Comparison of ENCODE assay signal across 7 mouse cellular contexts in the genomic region with DNA sequence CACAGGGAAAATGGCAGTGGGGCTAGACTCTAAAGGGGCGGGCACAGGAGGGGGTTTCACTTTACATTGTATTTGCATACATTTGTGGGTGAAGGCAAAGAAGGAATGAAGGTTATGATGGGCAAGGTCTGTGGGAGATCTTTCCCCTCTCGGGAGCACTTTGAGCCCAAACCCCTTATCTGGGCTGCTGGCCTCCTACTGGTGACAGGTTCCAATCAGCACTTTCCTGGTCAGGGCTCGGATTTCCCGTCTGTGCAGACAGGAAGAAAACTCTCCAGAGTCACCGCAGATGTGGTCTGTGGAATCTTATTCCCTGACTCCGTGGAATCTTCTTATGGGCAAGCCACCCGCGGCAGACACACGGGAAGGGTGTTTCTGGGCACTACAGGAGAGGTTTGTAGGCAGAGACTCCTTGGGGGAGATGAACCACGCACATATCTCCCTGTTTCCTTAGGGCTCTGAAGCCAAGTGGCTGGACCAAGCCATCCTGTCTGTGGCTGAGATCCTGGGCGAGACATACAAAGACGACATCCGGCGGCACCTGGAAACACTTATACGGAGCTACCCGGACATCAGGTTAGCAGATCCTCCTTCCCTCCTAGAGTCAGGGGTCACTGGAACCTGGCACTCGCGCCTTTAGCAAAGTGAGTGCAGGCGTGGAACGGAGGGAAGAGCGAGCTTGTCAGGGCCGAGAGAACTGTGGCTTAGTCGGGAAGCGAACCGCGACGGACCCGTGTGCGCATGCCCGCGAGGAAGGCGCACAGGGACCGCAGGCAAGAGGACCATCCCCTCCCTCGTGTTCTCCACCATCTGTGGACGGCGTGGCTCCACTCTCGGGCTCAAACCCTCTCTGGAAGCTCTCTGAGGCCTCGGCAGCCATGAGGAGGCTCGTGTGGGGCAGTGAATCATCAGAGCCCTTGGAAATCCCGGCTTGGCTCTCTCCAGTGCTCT. TPM values are rescaled to one million over a fixed set of nuclear protein-coding genes. Genes with fewer than 3 reads are reported as not detected.
DNase-seq lines count a peak whose midpoint lies in the region; ATAC-seq lines count a peak whose summit lies in the region.

No protein-coding gene starts in this region.

- peak overlapping the region; percentile 42; the same call in 1 of the 2 replicates for H3K27ac ChIP-seq in embryonic facial prominence, embryonic 12.5 days
- peak overlapping the region; percentile 68 for H3K27ac ChIP-seq in heart, embryonic 15.5 days
- no peak overlapping the region for H3K27ac ChIP-seq in midbrain, embryonic 12.5 days (replicated peaks)

- no peaks in the 10 kb centered on the region for H3K36me3 ChIP-seq in embryonic facial prominence, embryonic 12.5 days
- H3K36me3 ChIP-seq in heart, embryonic 15.5 days, result no peaks in the 10 kb centered on the region
- H3K36me3 ChIP-seq in midbrain, embryonic 12.5 days, result no peaks in the 10 kb centered on the region

- peaks cover 58% of the 10 kb centered on the region for H3K27me3 ChIP-seq in embryonic facial prominence, embryonic 12.5 days
- H3K27me3 ChIP-seq in heart, embryonic 15.5 days, result peaks cover 57% of the 10 kb centered on the region
- H3K27me3 ChIP-seq in midbrain, embryonic 12.5 days, result peaks cover 99% of the 10 kb centered on the region

- H3K4me2 ChIP-seq in embryonic facial prominence, embryonic 12.5 days (replicated peaks), result peak overlapping the region; percentile 61
- peak overlapping the region; percentile 80 for H3K4me2 ChIP-seq in heart, embryonic 15.5 days
- peak overlapping the region; percentile 70 for H3K4me2 ChIP-seq in midbrain, embryonic 12.5 days (replicated peaks)

- ATAC-seq in embryonic facial prominence, embryonic 12.5 days (ENCODE audit: insufficient number of reproducible peaks, insufficient read depth, low FRiP score, low TSS enrichment), result no peak
- ATAC-seq in heart, embryonic 15.5 days (replicated peaks; ENCODE audit: insufficient number of reproducible peaks, insufficient read depth, low FRiP score, low read depth), result peak; percentile 16; the same call in 1 of the 2 replicates
- ATAC-seq in midbrain, embryonic 12.5 days (ENCODE audit: low FRiP score, low read depth), result no peak

- peak overlapping the region; percentile 48 for H3K9ac ChIP-seq in embryonic facial prominence, embryonic 12.5 days
- peak overlapping the region; percentile 52 for H3K9ac ChIP-seq in heart, embryonic 15.5 days
- peak overlapping the region; percentile 53 for H3K9ac ChIP-seq in midbrain, embryonic 12.5 days (replicated peaks)

- peak; percentile 56 for DNase-seq in thymus, postnatal 4 days
- no peak for DNase-seq in thymus, postnatal 36 days
- DNase-seq in kidney, postnatal 36 days, result peak; percentile 48 to 77
- no peak for DNase-seq in layer of hippocampus, adult 11-12 months (ENCODE audit: low spot score)

- no peaks in the 10 kb centered on the region for H3K9me3 ChIP-seq in embryonic facial prominence, embryonic 12.5 days
- H3K9me3 ChIP-seq in heart, embryonic 15.5 days (replicated peaks), result no peaks in the 10 kb centered on the region
- no peaks in the 10 kb centered on the region for H3K9me3 ChIP-seq in midbrain, embryonic 12.5 days

- peaks cover 44% of the 10 kb centered on the region for H3K4me1 ChIP-seq in embryonic facial prominence, embryonic 12.5 days
- H3K4me1 ChIP-seq in heart, embryonic 15.5 days (replicated peaks), result peaks cover 62% of the 10 kb centered on the region
- peaks cover 18% of the 10 kb centered on the region; the same call in 1 of the 2 replicates for H3K4me1 ChIP-seq in midbrain, embryonic 12.5 days

- peak overlapping the region; percentile 35 for H3K4me3 ChIP-seq in embryonic facial prominence, embryonic 12.5 days
- H3K4me3 ChIP-seq in heart, embryonic 15.5 days, result peak overlapping the region; percentile 50
- peak overlapping the region; percentile 41 for H3K4me3 ChIP-seq in midbrain, embryonic 12.5 days

- under 1% methylated on average over 40 of the region's 40 CpGs for WGBS in embryonic facial prominence, embryonic 12.5 days
- WGBS in heart, embryonic 15.5 days, result 1% methylated on average over 40 of the region's 40 CpGs
- WGBS in midbrain, embryonic 12.5 days, result under 1% methylated on average over 40 of the region's 40 CpGs

RNA-seq across cellular contexts. Expression of a gene that starts 12.4 kb away (rescaled TPM):
- 8.0 and 8.9 TPM in 2 replicates for polyA plus RNA-seq in embryonic facial prominence, embryonic 12.5 days (2016; fragmentation: Nextera tagmentation; extraction: Ambion mirVana)
- polyA plus RNA-seq in heart, embryonic 15.5 days (2015; fragmentation: Nextera tagmentation; extraction: Ambion mirVana), result 8.0 and 15.1 TPM in 2 replicates
- polyA plus RNA-seq in midbrain, embryonic 12.5 days (2016; fragmentation: Nextera tagmentation; extraction: Ambion mirVana), result 2.7 and 4.1 TPM in 2 replicates

RNA-seq across cellular contexts. Expression of a gene that starts 13.0 kb away (rescaled TPM):
- 6.2 and 6.3 TPM in 2 replicates for polyA plus RNA-seq in embryonic facial prominence, embryonic 12.5 days (2016; fragmentation: Nextera tagmentation; extraction: Ambion mirVana)
- polyA plus RNA-seq in heart, embryonic 15.5 days (2015; fragmentation: Nextera tagmentation; extraction: Ambion mirVana), result 4.8 and 8.1 TPM in 2 replicates
- polyA plus RNA-seq in midbrain, embryonic 12.5 days (2016; fragmentation: Nextera tagmentation; extraction: Ambion mirVana), result 1.2 and 1.5 TPM in 2 replicates

RNA-seq across cellular contexts. Expression of a gene that starts 22.6 kb away (rescaled TPM):
- 0.60 and 1.2 TPM in 2 replicates for polyA plus RNA-seq in embryonic facial prominence, embryonic 12.5 days (2016; fragmentation: Nextera tagmentation; extraction: Ambion mirVana)
- 0.45 and 1.6 TPM in 2 replicates for polyA plus RNA-seq in heart, embryonic 15.5 days (2015; fragmentation: Nextera tagmentation; extraction: Ambion mirVana)
- 0.47 TPM in 1 of 2 replicates, not detected in the other for polyA plus RNA-seq in midbrain, embryonic 12.5 days (2016; fragmentation: Nextera tagmentation; extraction: Ambion mirVana)

RNA-seq across cellular contexts. Expression of a gene that starts 51.7 kb away (rescaled TPM):
- 35.0 and 41.8 TPM in 2 replicates for polyA plus RNA-seq in embryonic facial prominence, embryonic 12.5 days (2016; fragmentation: Nextera tagmentation; extraction: Ambion mirVana)
- 20.1 and 26.7 TPM in 2 replicates for polyA plus RNA-seq in heart, embryonic 15.5 days (2015; fragmentation: Nextera tagmentation; extraction: Ambion mirVana)
- 39.4 and 40.5 TPM in 2 replicates for polyA plus RNA-seq in midbrain, embryonic 12.5 days (2016; fragmentation: Nextera tagmentation; extraction: Ambion mirVana)

RNA-seq across cellular contexts. Expression of a gene that starts 56.4 kb away (rescaled TPM):
- polyA plus RNA-seq in embryonic facial prominence, embryonic 12.5 days (2016; fragmentation: Nextera tagmentation; extraction: Ambion mirVana), result 24.4 and 28.1 TPM in 2 replicates
- 2.0 and 5.2 TPM in 2 replicates for polyA plus RNA-seq in heart, embryonic 15.5 days (2015; fragmentation: Nextera tagmentation; extraction: Ambion mirVana)
- polyA plus RNA-seq in midbrain, embryonic 12.5 days (2016; fragmentation: Nextera tagmentation; extraction: Ambion mirVana), result 2.3 and 3.5 TPM in 2 replicates

Comparison
In these comparisons a context has a peak if more than half of its experiments do, and no peak if none do; other contexts are left out.
1. DNase-seq: peak in thymus, postnatal 4 days (single experiment) and kidney, postnatal 36 days (2 of 2); none in thymus, postnatal 36 days (0 of 2) and layer of hippocampus, adult 11-12 months (single experiment).
2. Peak in every context shown above with its lines, with median percentiles within 50 percentile points of each other: H3K4me2 ChIP-seq, H3K4me3 ChIP-seq and H3K9ac ChIP-seq.